Mouse (Mus musculus) myocyte (in vitro differentiated cells): ENCODE data around the gene Tex2. TPM values are rescaled to one million over a fixed set of nuclear protein-coding genes. Genes with fewer than 3 reads are reported as not detected.

Experiments
- H3K27me3 ChIP-seq: one replicate; pipeline ENCODE4 v1.6.1; 2011; ENCODE audit not compliant: control insufficient read depth, insufficient read depth, insufficient read length
- H3K36me3 ChIP-seq: one replicate; pipeline ENCODE4 v1.6.1; 2011; ENCODE audit not compliant: control insufficient read depth, insufficient read depth
- H3K4me2 ChIP-seq: one replicate; pipeline ENCODE4 v1.6.1; 2011; ENCODE audit warnings: low read depth, control low read depth
- H3K4me3 ChIP-seq: one replicate; pipeline ENCODE4 v1.5.1; 2011; ENCODE audit warnings: mild to moderate bottlenecking, control low read depth, moderate library complexity
- H3K79me2 ChIP-seq: one replicate; pipeline ENCODE4 v1.6.1; 2011; ENCODE audit not compliant: control insufficient read depth, insufficient read depth
- H3ac ChIP-seq: one replicate; pipeline ENCODE4 v1.6.1; 2011; ENCODE audit not compliant: control insufficient read depth, insufficient read length
- CEBPB ChIP-seq: IDR thresholded peaks from 2 replicates; pipeline ENCODE4 v1.6.1; 2011; ENCODE audit warnings: mild to moderate bottlenecking, moderate library complexity; ENCODE audit not compliant: poor library complexity, insufficient read depth, severe bottlenecking
- E2F4 ChIP-seq: IDR thresholded peaks from one replicate; pipeline ENCODE4 v1.6.1; 2011; ENCODE audit warnings: mild to moderate bottlenecking, control low read depth, moderate library complexity; ENCODE audit not compliant: insufficient read depth
- REST ChIP-seq: IDR thresholded peaks from one replicate; pipeline ENCODE4 v1.6.1; 2011; ENCODE audit warnings: mild to moderate bottlenecking, control low read depth, moderate library complexity; ENCODE audit not compliant: insufficient read depth, insufficient read length
- SRF ChIP-seq: IDR thresholded peaks from one replicate; pipeline ENCODE4 v1.6.1; 2011; ENCODE audit warnings: low read depth; ENCODE audit not compliant: control insufficient read depth, insufficient read length
- TCF12 ChIP-seq: IDR thresholded peaks from one replicate; pipeline ENCODE4 v1.6.1; 2011; ENCODE audit warnings: mild to moderate bottlenecking, control low read depth; ENCODE audit not compliant: poor library complexity, insufficient read depth, severe bottlenecking
- polyA plus RNA-seq: library from polyadenylated mRNA; unstranded; fragments of >200 nt; fragmentation: generic; extraction: Trizol; gene quantifications from one replicate; pipeline ENCODE4 v1.2.1, GENCODE M21; 2012; ENCODE audit warnings: missing spikeins

Tex2 gene
- polyA plus RNA-seq, 1 experiment, result 7.0 TPM

- Histone ChIP-seq H3K79me2 (peaks cover 58% of the 10 kb centered on the region), H3ac (no peak overlapping the region), H3K36me3 (peaks cover 18% of the 10 kb centered on the region), H3K4me2 (no peak overlapping the region), H3K4me3 (no peak overlapping the region), H3K27me3 (no peaks in the 10 kb centered on the region)
- TF ChIP-seq E2F4, result no peak
- TF ChIP-seq SRF, result no peak
- TF ChIP-seq TCF12, result no peak
- TF ChIP-seq REST, result no peak
- no peak for TF ChIP-seq CEBPB
Observed at GRCm38 (mm10) chr11:106458540-106458939, 154.7 kb downstream of the Tex2 start.

Other genes with a start within 250 kb of the Tex2 start
- 0.32 TPM for gene Prr29, start 248.0 kb downstream of the Tex2 start, polyA plus RNA-seq
- gene Icam2, start 225.3 kb downstream of the Tex2 start, polyA plus RNA-seq, result not detected
- 20.4 TPM for gene Ern1, start 125.6 kb downstream of the Tex2 start, polyA plus RNA-seq
- gene Pecam1, start 137.2 kb upstream of the Tex2 start, polyA plus RNA-seq, result 0.01 TPM
- gene Milr1, start 137.8 kb upstream of the Tex2 start, polyA plus RNA-seq, result 7.7 TPM
- 4.4 TPM for gene Polg2, start 166.1 kb upstream of the Tex2 start, polyA plus RNA-seq
- gene Ddx5, start 175.8 kb upstream of the Tex2 start, polyA plus RNA-seq, result 198 TPM
- 3.5 TPM for gene Cep95, start 175.8 kb upstream of the Tex2 start, polyA plus RNA-seq